Mouse (Mus musculus) CH12.LX (cell line): Measurements from ENCODE around the gene Mrgpre. TPM values are rescaled to one million over a fixed set of nuclear protein-coding genes. Genes with fewer than 3 reads are reported as not detected.
A peak's percentile ranks its signal among the peaks of the same experiment; 100 is the strongest.

ENCODE experiments used
- DNase-seq: peaks from one replicate; pipeline ENCODE4 v3.0.0-alpha.2; 2013; ENCODE audit errors: extremely low read depth
- H3K27ac ChIP-seq: 2 replicates; pipeline ENCODE4 v1.5.1; 2012; ENCODE audit warnings: low read depth, mild to moderate bottlenecking, control low read depth, moderate library complexity; ENCODE audit not compliant: insufficient read depth
- H3K27me3 ChIP-seq: replicated peaks from 2 replicates; pipeline ENCODE3; 2012; ENCODE audit warnings: inconsistent platforms
- H3K36me3 ChIP-seq, 2 experiments: replicated peaks in 1 of 2; 2 replicates each; pipeline versions ENCODE3 to v1.6.1; 2012; ENCODE audit warnings: inconsistent platforms in 1 of 2, low read length in 1 of 2, mild to moderate bottlenecking in 1 of 2, mixed read lengths in 1 of 2, moderate library complexity in 1 of 2; ENCODE audit not compliant: control insufficient read depth in 1 of 2, insufficient read depth in 1 of 2
- H3K4me1 ChIP-seq, 2 experiments: 2 replicates each; pipeline ENCODE4 v1.6.1; 2012; ENCODE audit warnings: inconsistent platforms in 1 of 2, moderate library complexity in 1 of 2; ENCODE audit not compliant: insufficient read depth in 2 of 2, control insufficient read depth in 1 of 2
- H3K4me2 ChIP-seq: 2 replicates; pipeline ENCODE4 v1.6.1; 2012; ENCODE audit warnings: low read depth, mild to moderate bottlenecking, control low read depth; ENCODE audit not compliant: poor library complexity, insufficient read depth, severe bottlenecking
- H3K4me3 ChIP-seq, 3 experiments: fragments of 150-350 bp in 1 of 3; sonication (generic) in 1 of 3; replicated peaks in 1 of 3; 2 replicates each; pipeline versions ENCODE3 to v1.5.1; 2011 to 2012; ENCODE audit warnings: low read depth in 2 of 3, low read length in 2 of 3, mild to moderate bottlenecking in 2 of 3, moderate library complexity in 2 of 3, control low read depth in 1 of 3, improper control_type of control experiment in 1 of 3, inconsistent platforms in 1 of 3, mixed read lengths in 1 of 3; ENCODE audit not compliant: poor library complexity in 1 of 3
- H3K79me2 ChIP-seq: replicated peaks from 2 replicates; pipeline ENCODE4 v1.6.1; 2012; ENCODE audit warnings: mild to moderate bottlenecking, moderate library complexity; ENCODE audit not compliant: control insufficient read depth, poor library complexity, insufficient read depth, severe bottlenecking; ENCODE audit errors: extremely low read depth
- H3K9ac ChIP-seq: 2 replicates; pipeline ENCODE4 v1.6.1; 2012; ENCODE audit warnings: low read depth, mild to moderate bottlenecking, control low read depth, moderate library complexity; ENCODE audit not compliant: insufficient read depth
- H3K9me3 ChIP-seq: replicated peaks from 2 replicates; pipeline ENCODE3; 2012; ENCODE audit warnings: low read length, inconsistent platforms, mixed read lengths
- BHLHE40 ChIP-seq: IDR thresholded peaks from 2 replicates; pipeline ENCODE4 v1.6.1; 2011; ENCODE audit warnings: mild to moderate bottlenecking, low read depth, low read length, improper control_type of control experiment
- CHD2 ChIP-seq: IDR thresholded peaks from 2 replicates; pipeline ENCODE4 v1.6.1; 2011; ENCODE audit warnings: low read length, improper control_type of control experiment
- CTCF ChIP-seq, 2 experiments: IDR thresholded peaks in 1 of 2; conservative IDR thresholded peaks in 1 of 2; 2 replicates each; pipeline ENCODE4 v1.5.1; 2011 to 2012; ENCODE audit warnings: low read depth in 2 of 2, low read length in 2 of 2, improper control_type of control experiment in 1 of 2, inconsistent platforms in 1 of 2, mild to moderate bottlenecking in 1 of 2, moderate library complexity in 1 of 2
- E2F4 ChIP-seq: IDR thresholded peaks from 2 replicates; pipeline ENCODE4 v1.6.1; 2011; ENCODE audit warnings: low read depth, low read length, improper control_type of control experiment; ENCODE audit not compliant: insufficient replicate concordance
- ELF1 ChIP-seq: IDR thresholded peaks from 2 replicates; pipeline ENCODE4 v1.6.1; 2014; ENCODE audit warnings: low read depth, mild to moderate bottlenecking, inconsistent platforms, low read length, improper control_type of control experiment
- GABPA ChIP-seq: IDR thresholded peaks from 2 replicates; pipeline ENCODE4 v1.6.1; 2012; ENCODE audit warnings: low read depth, low read length, improper control_type of control experiment, inconsistent platforms; ENCODE audit not compliant: insufficient replicate concordance
- IRF4 ChIP-seq: IDR thresholded peaks from 2 replicates; pipeline ENCODE4 v1.6.1; 2014; ENCODE audit warnings: low read depth, mild to moderate bottlenecking, inconsistent platforms, low read length, improper control_type of control experiment
- JUN ChIP-seq: IDR thresholded peaks from 2 replicates; pipeline ENCODE4 v1.6.1; 2011; ENCODE audit warnings: low read depth, mild to moderate bottlenecking, low read length, improper control_type of control experiment, moderate library complexity; ENCODE audit not compliant: insufficient read depth
- MAFK ChIP-seq: IDR thresholded peaks from 2 replicates; pipeline ENCODE4 v1.6.1; 2011; ENCODE audit warnings: low read length, improper control_type of control experiment; ENCODE audit not compliant: insufficient replicate concordance
- MAX ChIP-seq: IDR thresholded peaks from 2 replicates; pipeline ENCODE4 v1.6.1; 2011; ENCODE audit warnings: low read length, improper control_type of control experiment
- MXI1 ChIP-seq: IDR thresholded peaks from 2 replicates; pipeline ENCODE4 v1.6.1; 2011; ENCODE audit warnings: mild to moderate bottlenecking, low read depth, low read length, improper control_type of control experiment
- MYC ChIP-seq: IDR thresholded peaks from 2 replicates; pipeline ENCODE4 v1.6.1; 2011; ENCODE audit warnings: low read depth, mild to moderate bottlenecking, improper control_type of control experiment, low read length
- NELFE ChIP-seq: IDR thresholded peaks from 2 replicates; pipeline ENCODE4 v1.6.1; 2011; ENCODE audit warnings: low read depth, low read length, improper control_type of control experiment
- NRF1 ChIP-seq: IDR thresholded peaks from 2 replicates; pipeline ENCODE4 v1.6.1; 2014; ENCODE audit warnings: low read depth, mild to moderate bottlenecking, inconsistent platforms, low read length, improper control_type of control experiment, moderate library complexity
- PAX5 ChIP-seq: IDR thresholded peaks from 2 replicates; pipeline ENCODE4 v1.6.1; 2012; ENCODE audit warnings: low read length, inconsistent platforms, mixed read lengths
- POLR2A ChIP-seq: IDR thresholded peaks from 2 replicates; pipeline ENCODE4 v1.6.1; 2011; ENCODE audit warnings: low read depth, mild to moderate bottlenecking, improper control_type of control experiment, low read length
- POLR2AphosphoS2 ChIP-seq: IDR thresholded peaks from 2 replicates; pipeline ENCODE4 v1.6.1; 2011; ENCODE audit warnings: low read depth, low read length, improper control_type of control experiment
- RCOR1 ChIP-seq: conservative IDR thresholded peaks from 2 replicates; pipeline ENCODE4 v1.6.1; 2012; ENCODE audit warnings: low read depth, mild to moderate bottlenecking, inconsistent platforms, low read length, improper control_type of control experiment
- SIN3A ChIP-seq: IDR thresholded peaks from 2 replicates; pipeline ENCODE4 v1.6.1; 2012; ENCODE audit warnings: low read length, improper control_type of control experiment, inconsistent platforms
- SMC3 ChIP-seq: IDR thresholded peaks from 2 replicates; pipeline ENCODE4 v1.6.1; 2011; ENCODE audit warnings: low read depth, low read length, improper control_type of control experiment
- TBP ChIP-seq: conservative IDR thresholded peaks from 2 replicates; pipeline ENCODE4 v1.6.1; 2011; ENCODE audit warnings: low read depth, low read length, improper control_type of control experiment
- TCF12 ChIP-seq: IDR thresholded peaks from 2 replicates; pipeline ENCODE4 v1.6.1; 2014; ENCODE audit warnings: low read depth, mild to moderate bottlenecking, inconsistent platforms, low read length, improper control_type of control experiment
- UBTF ChIP-seq: IDR thresholded peaks from 2 replicates; pipeline ENCODE4 v1.6.1; 2012; ENCODE audit warnings: low read depth, mild to moderate bottlenecking, inconsistent platforms, low read length, improper control_type of control experiment, moderate library complexity
- USF2 ChIP-seq: conservative IDR thresholded peaks from 2 replicates; pipeline ENCODE4 v1.6.1; 2011; ENCODE audit warnings: low read depth, low read length, improper control_type of control experiment
- ZKSCAN1 ChIP-seq: IDR thresholded peaks from 2 replicates; pipeline ENCODE4 v1.6.1; 2012; ENCODE audit warnings: low read depth, inconsistent platforms, low read length, improper control_type of control experiment, borderline replicate concordance
- ZNF384 ChIP-seq: IDR thresholded peaks from 2 replicates; pipeline ENCODE4 v1.6.1; 2012; ENCODE audit warnings: low read depth, low read length, improper control_type of control experiment, inconsistent platforms
- dilution Hi-C: fragments of 300-500 bp; cut with MboI; formaldehyde crosslinking; loops from 2 replicates; pipeline ENCODE4 v1.14.3; 2020; ENCODE audit warnings: low sequenced_read_pairs; ENCODE audit not compliant: extremely low pct_unique_long_range_greater_than_20kb, extremely low pct_ligation_motif_present
- in situ Hi-C: fragments of 300-500 bp; cut with MboI; formaldehyde crosslinking; loops from 3 replicates; pipeline ENCODE4 v1.14.3; 2019; ENCODE audit warnings: low sequenced_read_pairs, low pct_ligation_motif_present, low pct_unique_long_range_greater_than_20kb, mixed read lengths
- polyA plus RNA-seq: library from polyadenylated mRNA; unstranded; fragments of >175 nt; gene quantifications from 2 replicates; pipeline ENCODE4 v1.2.1, GENCODE M21; 2012; ENCODE audit warnings: low read depth; ENCODE audit not compliant: insufficient read length
- total RNA-seq, 2 experiments: library from RNA; depleted of rRNA; stranded (reverse); fragments of 300-350 nt in 1 of 2; fragments of >200 nt in 1 of 2; gene quantifications; 2 replicates each; pipeline ENCODE4 v1.2.3; 2012 to 2014

The Mrgpre gene
- total and polyA plus RNA-seq, 3 experiments: 0.68 to 3.5 (median 1.3) TPM

- TF ChIP-seq CHD2 (no peak), SMC3 (no peak), NELFE (peak; percentile 82), E2F4 (0 out of 2 replicates have a peak, but pooled peaks have one; percentile 67), ZNF384 (no peak; the same call in 1 of the 2 replicates), ZKSCAN1 (no peak), BHLHE40 (no peak), JUN (no peak), POLR2A (peak; percentile 89), POLR2AphosphoS2 (peak; percentile 67; the same call in 1 of the 2 replicates), IRF4 (0 out of 2 replicates have a peak, but pooled peaks have one; percentile 2)
Measured at GRCm38 (mm10) chr7:143822375-143823265, 38.3 kb upstream of the Mrgpre start, which contains the start of the genes Nadsyn1 and Dhcr7 (continued).

GRCm38 (mm10) chr7:143821241-143821640 lies 36.9 kb upstream of the Mrgpre start:
- in situ Hi-C loops: no loop called here
- Histone ChIP-seq H3K27ac (no peak overlapping the region), H3K4me2 (no peak overlapping the region), H3K36me3 (peaks cover 14 to 31% of the 10 kb centered on the region in 2 experiments), H3K4me1 (peaks cover 3 to 15% of the 10 kb centered on the region in 2 experiments; a peak in 2 of 4 replicates), H3K27me3 (no peaks in the 10 kb centered on the region), H3K9me3 (no peaks in the 10 kb centered on the region), H3K79me2 (no peaks in the 10 kb centered on the region), H3K9ac (no peak overlapping the region), H3K4me3 (no peak overlapping the region)
- DNase-seq: no peak
- TF ChIP-seq CTCF (conservative IDR thresholded peaks at IDR 0.05 in 1 of 2, IDR thresholded peaks at IDR 0.05 in 1 of 2; ENCODE audit: low read depth in 2 of 2, low read length in 2 of 2): no peak
- TF ChIP-seq PAX5: no peak
- no peak for TF ChIP-seq E2F4
- no peak for TF ChIP-seq POLR2AphosphoS2
- TF ChIP-seq GABPA: no peak
- no peak for TF ChIP-seq SIN3A
- no peak for TF ChIP-seq RCOR1
- dilution Hi-C loops: no loop called here

GRCm38 (mm10) chr7:143819201-143819600 lies 34.9 kb upstream of the Mrgpre start:
- DNase-seq: no peak
- no peak overlapping the region for H3K4me3 ChIP-seq
- in situ Hi-C loops (no loop called here), dilution Hi-C loops (no loop called here)
- no peaks in the 10 kb centered on the region for H3K27me3 ChIP-seq
- H3K9ac ChIP-seq: no peak overlapping the region
- peaks cover 23 to 49% of the 10 kb centered on the region in 2 experiments for H3K36me3 ChIP-seq
- H3K27ac ChIP-seq: no peak overlapping the region
- no peak overlapping the region for H3K4me2 ChIP-seq
- H3K79me2 ChIP-seq: no peaks in the 10 kb centered on the region
- no peaks in the 10 kb centered on the region for H3K9me3 ChIP-seq
- no peak for TF ChIP-seq ZNF384
- TF ChIP-seq USF2: no peak
- no peak for TF ChIP-seq NELFE
- no peak for TF ChIP-seq TCF12
- no peak for TF ChIP-seq MAFK
- no peak for TF ChIP-seq NRF1
- TF ChIP-seq UBTF: no peak
- TF ChIP-seq CHD2: no peak
- TF ChIP-seq MYC: no peak
- TF ChIP-seq E2F4: no peak
- no peak for TF ChIP-seq BHLHE40
- TF ChIP-seq MAX: no peak
- no peak for TF ChIP-seq MXI1
- TF ChIP-seq ZKSCAN1: no peak
- no peak for TF ChIP-seq GABPA
- no peak for TF ChIP-seq POLR2AphosphoS2
- no peak for TF ChIP-seq PAX5
- TF ChIP-seq TBP: no peak
- TF ChIP-seq SIN3A: no peak
- no peak for TF ChIP-seq ELF1
- TF ChIP-seq, all 38 proteins: peak for 0
- H3K4me1 ChIP-seq: peaks cover 3 to 15% of the 10 kb centered on the region in 2 experiments; a peak in 2 of 4 replicates
